14 mouse cellular contexts compared by ENCODE assay signal in genomic region chr10:123199119-123199518, GRCm38 (mm10).
"Had no signal": no experiment of that assay in that cellular context is flagged by ENCODE, and none has a peak within 500 bp of the region (broad histone marks: within the 10 kb centered on the region; RNA-seq: fewer than 3 reads in every experiment).

No protein-coding gene starts in this region.

- H3K9me3 ChIP-seq: limb, embryonic 10.5 days; midbrain, embryonic 15.5 days; neural tube, embryonic 12.5 days; stomach, embryonic 15.5 days had no signal

- H3K4me3 ChIP-seq: limb, embryonic 10.5 days; midbrain, embryonic 15.5 days; neural tube, embryonic 12.5 days; stomach, embryonic 15.5 days had no signal

- H3K4me2 ChIP-seq: liver, embryonic 11.5 days; midbrain, embryonic 11.5 days; midbrain, embryonic 15.5 days; neural tube, embryonic 12.5 days; stomach, embryonic 15.5 days had no signal

- H3K36me3 ChIP-seq: limb, embryonic 10.5 days; midbrain, embryonic 15.5 days; neural tube, embryonic 12.5 days; stomach, embryonic 15.5 days had no signal

- H3K27me3 ChIP-seq: midbrain, embryonic 15.5 days; neural tube, embryonic 12.5 days; stomach, embryonic 15.5 days had no signal

- H3K9ac ChIP-seq: midbrain, embryonic 15.5 days; neural tube, embryonic 12.5 days; stomach, embryonic 15.5 days had no signal

- H3K27ac ChIP-seq: limb, embryonic 10.5 days; midbrain, embryonic 15.5 days; neural tube, embryonic 12.5 days; stomach, embryonic 15.5 days had no signal

- DNase-seq: kidney, adult 11 months; kidney, postnatal 14 days; lung, postnatal 36 days; retina, postnatal 1 day; right cerebral cortex, postnatal 4 days; spleen, adult 18-20 months; thymus, adult 2 months; thymus, postnatal 25 days had no signal

- ATAC-seq: midbrain, embryonic 15.5 days had no signal
